Mouse (Mus musculus): ENCODE measurements around the gene Mtor.

GRCm38 (mm10) chr4:148530778-148531177 is 82.4 kb downstream of the Mtor start:
- TF ChIP-seq CTCF (IDR thresholded peaks at IDR 0.05; ENCODE audit: low read depth) (no peak), EP300 (IDR thresholded peaks at IDR 0.05; ENCODE audit: low read depth) (no peak)
